35 mouse cellular contexts compared by ENCODE assay signal in the genomic region with DNA sequence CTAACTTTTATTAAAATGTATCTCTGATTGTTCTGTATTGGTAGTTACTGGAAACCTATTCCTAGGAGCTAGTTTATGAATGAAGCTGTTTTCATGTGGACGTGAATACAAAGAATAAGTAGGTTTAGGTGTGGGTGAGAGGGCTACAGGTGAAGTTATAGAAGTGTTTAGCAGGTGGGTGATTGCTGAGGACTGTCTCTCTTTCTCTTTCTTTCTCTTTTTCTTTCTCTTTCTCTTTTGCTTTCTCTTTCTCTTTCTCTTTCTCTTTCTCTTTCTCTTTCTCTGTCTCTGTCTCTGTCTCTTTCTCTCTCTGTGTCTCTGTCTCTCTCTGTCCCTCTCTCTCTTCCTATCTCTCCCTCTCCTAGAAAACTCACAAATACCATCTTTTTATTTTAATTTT. TPM values are rescaled to one million over a fixed set of nuclear protein-coding genes. Genes with fewer than 3 reads are reported as not detected.
"Had no signal": no experiment of that assay in that cellular context is flagged by ENCODE, and none has a peak within 500 bp of the region (broad histone marks: within the 10 kb centered on the region; RNA-seq: fewer than 3 reads in every experiment).

No protein-coding gene starts in this region.

- H3K4me3 ChIP-seq: limb, embryonic 10.5 days; limb, embryonic 12.5 days; limb, embryonic 13.5 days; limb, embryonic 15.5 days; liver, embryonic 12.5 days; liver, embryonic 13.5 days; liver, embryonic 15.5 days; lung, embryonic 15.5 days; megakaryocyte, embryonic 14.5 days; midbrain, embryonic 10.5 days; midbrain, embryonic 12.5 days; midbrain, embryonic 13.5 days; midbrain, embryonic 15.5 days; myocyte; neural tube, embryonic 12.5 days; neural tube, embryonic 13.5 days had no signal

- H3K27me3 ChIP-seq: limb, embryonic 12.5 days; limb, embryonic 13.5 days; limb, embryonic 15.5 days; liver, embryonic 12.5 days; liver, embryonic 13.5 days; liver, embryonic 15.5 days; lung, embryonic 15.5 days; midbrain, embryonic 12.5 days; midbrain, embryonic 13.5 days; midbrain, embryonic 15.5 days; neural tube, embryonic 12.5 days; neural tube, embryonic 13.5 days had no signal

- H3K27ac ChIP-seq: limb, embryonic 10.5 days; limb, embryonic 12.5 days; limb, embryonic 13.5 days; limb, embryonic 15.5 days; liver, embryonic 12.5 days; liver, embryonic 13.5 days; liver, embryonic 14.5 days; liver, embryonic 15.5 days; lung, embryonic 15.5 days; macrophage; midbrain, embryonic 10.5 days; midbrain, embryonic 12.5 days; midbrain, embryonic 13.5 days; midbrain, embryonic 15.5 days; neural tube, embryonic 12.5 days; neural tube, embryonic 13.5 days had no signal

- DNase-seq: left cerebral cortex, postnatal 4 days; liver; liver, embryonic 13.5 days; liver, postnatal 0 days; lung, adult 18-20 months; lung, adult 2 months; lung, embryonic 14.5 days; lung, postnatal 10 days; lung, postnatal 14 days; lung, postnatal 36 days; lung, postnatal 4 days; midbrain, embryonic 14.5 days had no signal

- H3K9me3 ChIP-seq: limb, embryonic 10.5 days; limb, embryonic 15.5 days; liver, embryonic 13.5 days; liver, embryonic 15.5 days; lung, embryonic 15.5 days; megakaryocyte, embryonic 14.5 days; midbrain, embryonic 15.5 days; neural tube, embryonic 12.5 days; neural tube, embryonic 13.5 days had no signal

- H3K4me2 ChIP-seq: limb, embryonic 12.5 days; limb, embryonic 13.5 days; limb, embryonic 15.5 days; liver, embryonic 11.5 days; liver, embryonic 12.5 days; liver, embryonic 13.5 days; liver, embryonic 15.5 days; lung, embryonic 14.5 days; lung, embryonic 15.5 days; midbrain, embryonic 12.5 days; midbrain, embryonic 13.5 days; midbrain, embryonic 15.5 days; neural tube, embryonic 12.5 days; neural tube, embryonic 13.5 days had no signal

- H3K9ac ChIP-seq: limb, embryonic 12.5 days; limb, embryonic 13.5 days; limb, embryonic 15.5 days; liver, embryonic 12.5 days; liver, embryonic 13.5 days; liver, embryonic 14.5 days; liver, embryonic 15.5 days; liver, postnatal 0 days; lung, embryonic 14.5 days; lung, embryonic 15.5 days; midbrain, embryonic 12.5 days; midbrain, embryonic 13.5 days; midbrain, embryonic 15.5 days; neural tube, embryonic 12.5 days; neural tube, embryonic 13.5 days had no signal

- ATAC-seq: liver, embryonic 12.5 days; liver, postnatal 0 days; lung, postnatal 0 days; midbrain, embryonic 13.5 days; midbrain, embryonic 15.5 days; midbrain, embryonic 16.5 days had no signal

- H3K36me3 ChIP-seq: limb, embryonic 10.5 days; limb, embryonic 12.5 days; limb, embryonic 13.5 days; limb, embryonic 15.5 days; liver, embryonic 12.5 days; liver, embryonic 13.5 days; liver, embryonic 15.5 days; lung, embryonic 15.5 days; midbrain, embryonic 10.5 days; midbrain, embryonic 12.5 days; midbrain, embryonic 13.5 days; midbrain, embryonic 15.5 days; neural tube, embryonic 12.5 days; neural tube, embryonic 13.5 days had no signal

- H3K4me1 ChIP-seq: limb, embryonic 10.5 days; limb, embryonic 12.5 days; limb, embryonic 13.5 days; limb, embryonic 15.5 days; liver, embryonic 12.5 days; liver, embryonic 13.5 days; liver, embryonic 15.5 days; lung, embryonic 15.5 days; megakaryocyte, embryonic 14.5 days; midbrain, embryonic 10.5 days; neural tube, embryonic 12.5 days; neural tube, embryonic 13.5 days had no signal

RNA-seq across cellular contexts. Expression of gene Dscam, which starts 20.1 kb away (rescaled TPM):
- total RNA-seq: liver, adult 2 months had no signal
- polyA plus RNA-seq: limb, embryonic 10.5 days; limb, embryonic 12.5 days; liver, adult 2 months; liver, embryonic 12.5 days; liver, embryonic 14.5 days; liver, embryonic 15.5 days; liver, embryonic 16.5 days; liver, postnatal 0 days; lung, embryonic 14.5 days; lung, embryonic 15.5 days; lung, embryonic 16.5 days; lung, postnatal 0 days had no signal
